Mouse (Mus musculus): ENCODE measurements around the gene Nek11. TPM values are rescaled to one million over a fixed set of nuclear protein-coding genes. Genes with fewer than 3 reads are reported as not detected.

Gene Nek11
- not detected in 2 replicates for polyA plus RNA-seq (2012)

- no peak for TF ChIP-seq GATA1 (IDR thresholded peaks at IDR 0.05; ENCODE audit: low read length)
Observed at GRCm38 (mm10) chr9:105395218-105395627, at the start of gene Nek11, which contains the start of gene Aste1. Nek11 (minus strand) TSS chr9:105395524. Aste1 (plus strand) TSS chr9:105395392.

DNA sequence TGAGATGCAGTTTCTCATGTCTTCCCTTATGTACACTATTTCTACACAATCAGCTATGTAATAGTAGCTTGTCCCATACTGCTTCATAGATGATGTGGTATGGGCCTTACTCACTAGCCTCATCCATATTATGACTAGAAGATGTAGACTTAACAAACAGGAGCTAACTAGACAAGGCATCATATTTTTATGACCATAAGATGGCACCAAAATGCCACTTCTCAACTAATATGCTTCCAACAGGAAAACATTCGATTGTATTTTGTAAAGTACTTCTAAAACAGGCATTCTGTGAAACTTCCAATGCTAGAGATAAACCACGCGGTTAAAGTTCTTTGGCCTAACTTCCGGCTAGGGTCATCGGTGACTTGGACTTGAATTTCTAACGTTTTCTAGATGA, 13.2 kb upstream of the Nek11 start:
- TF ChIP-seq GATA1 (IDR thresholded peaks at IDR 0.05; ENCODE audit: low read length), result no peak

DNA sequence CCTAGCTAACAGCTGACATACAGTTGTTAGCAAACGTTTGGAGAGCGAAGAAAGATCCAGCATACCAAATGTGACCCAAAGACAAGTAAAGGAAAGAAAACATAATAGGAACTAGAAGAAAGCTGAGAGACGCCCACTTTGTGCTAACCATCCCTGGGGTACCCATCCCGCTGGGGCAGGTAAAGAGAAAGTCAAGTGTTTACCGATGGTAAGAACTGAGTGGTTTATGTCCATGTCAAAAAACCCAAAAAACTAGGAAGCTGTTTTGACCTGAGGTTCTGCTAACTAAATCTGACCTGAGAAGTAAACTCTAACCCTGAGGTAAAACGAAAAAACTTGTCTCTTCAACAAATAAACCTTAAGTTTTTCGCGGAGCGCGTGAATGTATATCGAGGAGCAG, 604 bp downstream of the Nek11 start:
- no peak for TF ChIP-seq GATA1 (IDR thresholded peaks at IDR 0.05; ENCODE audit: low read length)

DNA sequence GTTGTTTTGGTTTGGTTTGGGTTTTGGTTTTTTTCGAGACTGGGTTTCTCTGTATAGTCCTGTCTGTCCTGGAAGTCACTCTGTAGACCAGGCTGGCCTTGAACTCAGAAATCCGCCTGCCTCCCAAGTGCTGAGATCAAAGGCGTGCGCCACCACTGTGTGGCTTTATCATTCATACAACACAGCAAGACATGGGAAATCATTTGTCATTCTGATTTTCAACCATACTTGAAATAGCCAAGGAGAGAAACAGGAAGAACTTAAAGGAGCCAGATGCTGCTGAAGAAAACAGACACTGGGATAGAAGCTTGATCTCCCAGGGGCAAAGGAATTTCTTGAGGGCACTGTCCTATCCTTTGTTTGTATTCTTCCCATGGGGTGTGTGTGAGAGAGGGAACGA, 4.7 kb downstream of the Nek11 start:
- TF ChIP-seq GATA1 (IDR thresholded peaks at IDR 0.05; ENCODE audit: low read length), result no peak

GRCm38 (mm10) chr9:105389289-105389688, 6.0 kb downstream of the Nek11 start:
- TF ChIP-seq GATA1 (IDR thresholded peaks at IDR 0.05; ENCODE audit: low read length), result no peak

DNA sequence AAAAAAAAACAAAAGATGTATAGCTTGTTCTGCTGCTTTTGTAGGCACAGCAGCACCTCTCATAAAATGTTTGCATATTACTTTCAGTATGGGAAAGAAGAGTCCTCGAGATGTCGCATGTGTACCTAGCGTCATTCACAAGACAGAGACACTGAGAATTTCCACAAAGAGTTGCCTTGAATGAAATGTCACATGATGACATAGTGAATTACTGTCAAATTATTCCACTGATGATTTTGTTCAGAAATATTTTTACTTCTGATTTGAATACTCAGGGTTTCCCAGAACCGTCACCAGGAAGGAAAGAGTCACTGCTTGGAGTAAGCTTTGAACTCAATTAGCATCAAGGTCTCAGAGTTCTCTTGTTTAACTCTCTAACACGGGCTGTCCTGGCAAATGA, 7.9 kb downstream of the Nek11 start:
- no peak for TF ChIP-seq GATA1 (IDR thresholded peaks at IDR 0.05; ENCODE audit: low read length)

DNA sequence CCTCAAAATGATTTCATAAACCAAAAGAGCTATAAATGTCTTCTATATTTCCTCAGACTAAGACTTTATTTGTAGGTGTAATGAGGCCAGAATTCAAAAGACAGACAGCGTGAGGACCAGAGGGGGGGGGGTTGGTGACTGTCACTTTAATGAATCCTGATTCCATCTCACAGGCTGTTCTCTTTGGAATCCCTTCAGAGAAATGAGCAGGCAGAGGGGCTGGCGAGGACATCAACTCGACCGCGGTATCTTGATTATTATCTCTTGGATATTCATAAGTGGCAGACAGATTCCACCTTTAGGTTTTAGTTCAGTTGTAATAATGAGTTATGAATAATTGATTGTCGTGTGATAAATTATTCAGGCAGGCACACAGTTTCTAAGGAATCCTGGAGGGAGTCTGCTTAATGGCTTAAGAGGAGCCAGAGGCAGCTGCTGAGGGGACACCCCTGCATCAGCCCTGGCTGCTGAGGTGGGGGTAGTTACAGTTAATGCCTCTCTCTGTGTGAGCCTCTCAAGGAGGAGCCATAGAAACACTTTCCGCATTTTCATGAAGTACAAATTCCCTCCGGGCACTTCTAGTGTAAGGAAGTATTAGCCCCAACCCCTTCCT, 15.7 kb downstream of the Nek11 start:
- TF ChIP-seq GATA1 (IDR thresholded peaks at IDR 0.05; ENCODE audit: low read length), result no peak

GRCm38 (mm10) chr9:105377622-105378021, 17.7 kb downstream of the Nek11 start:
- TF ChIP-seq GATA1 (IDR thresholded peaks at IDR 0.05; ENCODE audit: low read length), result no peak

DNA sequence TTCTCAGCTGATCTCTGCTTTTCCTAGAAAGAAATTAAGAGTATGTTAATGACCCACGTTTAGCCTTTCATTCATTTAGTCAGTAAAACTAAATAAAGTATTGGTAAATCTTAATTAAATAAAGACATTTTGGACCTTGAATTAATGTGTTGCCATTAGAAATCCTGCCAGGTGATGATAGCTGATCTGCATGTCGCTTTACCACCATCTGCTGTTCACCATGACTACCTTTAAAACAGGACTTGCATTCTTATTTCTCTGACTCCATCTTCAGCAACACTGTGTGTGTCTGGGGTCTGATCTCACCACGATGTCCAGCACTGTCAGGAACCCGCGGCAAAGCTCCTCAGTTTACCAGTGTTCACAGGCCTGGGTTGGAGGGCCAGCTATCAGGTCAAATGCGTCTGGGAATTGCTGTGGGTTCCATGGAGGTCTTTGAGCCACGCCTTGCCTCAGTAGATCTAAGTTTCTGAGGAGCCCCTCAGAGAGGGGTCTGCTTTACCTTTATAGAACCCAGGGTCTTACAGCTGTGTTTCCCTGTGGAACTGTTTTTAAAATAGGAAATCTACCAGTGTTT, 18.3 kb downstream of the Nek11 start:
- TF ChIP-seq GATA1 (IDR thresholded peaks at IDR 0.05; ENCODE audit: low read length), result no peak

DNA sequence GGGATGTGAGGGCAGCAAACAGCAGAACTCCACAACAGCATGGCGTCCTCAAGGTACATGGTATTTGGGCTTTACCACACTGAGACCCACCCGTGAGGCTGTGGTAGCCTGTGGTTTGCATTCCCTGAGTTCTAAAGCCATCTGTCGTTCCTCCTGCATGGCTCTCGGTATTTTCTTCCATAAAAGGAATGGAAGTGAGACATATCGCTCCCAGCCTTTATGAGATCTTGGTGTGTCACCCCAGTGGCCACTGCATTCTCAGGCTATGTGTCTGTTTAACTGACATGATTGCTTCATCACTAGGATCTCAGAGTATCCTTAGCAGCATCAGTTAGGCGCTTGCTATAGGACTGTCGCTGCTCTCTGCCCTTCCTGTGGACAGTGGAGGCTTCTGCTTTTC, 18.9 kb downstream of the Nek11 start:
- TF ChIP-seq GATA1 (IDR thresholded peaks at IDR 0.05; ENCODE audit: low read length), result no peak

GRCm38 (mm10) chr9:105374361-105374760, 21.0 kb downstream of the Nek11 start:
- TF ChIP-seq GATA1 (IDR thresholded peaks at IDR 0.05; ENCODE audit: low read length), result no peak

DNA sequence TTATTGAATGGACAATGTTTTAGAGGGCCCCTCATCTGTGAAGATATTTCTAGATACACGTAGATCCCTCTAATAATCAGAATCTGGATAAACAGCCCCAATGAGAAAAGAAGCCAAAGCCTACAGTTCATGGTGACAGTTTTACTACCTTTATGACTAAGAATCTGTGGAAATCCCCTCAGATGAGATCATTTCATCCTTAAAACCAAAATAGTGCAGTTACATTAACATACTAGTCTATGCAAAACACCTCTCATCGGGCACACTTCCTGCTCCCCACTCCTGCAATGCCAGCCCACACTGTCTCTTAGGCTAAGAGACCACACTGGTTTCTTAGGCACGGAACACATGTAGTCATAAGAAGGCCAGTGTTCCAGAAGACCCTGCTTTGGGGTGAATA, 26.7 kb downstream of the Nek11 start:
- no peak for TF ChIP-seq GATA1 (IDR thresholded peaks at IDR 0.05; ENCODE audit: low read length)

DNA sequence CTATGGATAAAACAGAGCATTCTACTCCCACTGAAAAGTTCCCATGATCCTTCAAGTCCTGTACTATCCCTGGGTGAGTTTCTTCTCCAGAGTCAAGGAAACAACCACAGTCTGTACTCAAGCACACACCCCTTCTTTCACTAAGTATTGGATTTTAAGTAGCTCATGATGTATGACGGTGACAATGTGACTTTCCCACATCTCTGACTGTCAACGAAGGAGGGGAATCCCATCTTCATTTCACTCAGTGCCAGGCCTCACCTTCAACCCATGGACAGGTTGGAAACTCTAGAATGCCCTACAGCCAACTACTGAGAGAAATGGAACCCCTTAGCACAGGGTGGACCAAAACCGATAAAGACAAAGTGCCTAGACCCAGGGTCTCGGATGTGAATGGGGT, 29.1 kb downstream of the Nek11 start:
- no peak for TF ChIP-seq GATA1 (IDR thresholded peaks at IDR 0.05; ENCODE audit: low read length)

GRCm38 (mm10) chr9:105363520-105364231, 31.6 kb downstream of the Nek11 start:
- TF ChIP-seq GATA1 (IDR thresholded peaks at IDR 0.05; ENCODE audit: low read length), result no peak

DNA sequence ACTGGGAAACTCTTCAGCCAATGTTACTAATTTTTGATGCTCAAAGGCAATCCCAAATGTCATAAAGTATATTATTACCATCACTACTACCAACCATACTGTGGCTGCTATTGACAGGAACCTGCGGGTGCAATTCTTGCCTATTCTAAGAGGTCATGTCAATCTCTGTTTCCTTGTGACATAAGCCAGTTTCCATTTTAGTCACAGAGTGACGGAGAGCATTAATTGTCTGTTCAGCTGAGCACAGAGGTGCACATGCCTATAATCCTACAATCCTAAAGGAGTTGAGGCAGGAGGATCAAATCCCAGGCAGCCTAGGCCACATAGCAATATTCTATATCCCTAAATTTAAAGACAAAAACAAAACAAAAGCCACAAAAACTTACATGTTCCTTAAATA, 33.1 kb downstream of the Nek11 start:
- no peak for TF ChIP-seq GATA1 (IDR thresholded peaks at IDR 0.05; ENCODE audit: low read length)

DNA sequence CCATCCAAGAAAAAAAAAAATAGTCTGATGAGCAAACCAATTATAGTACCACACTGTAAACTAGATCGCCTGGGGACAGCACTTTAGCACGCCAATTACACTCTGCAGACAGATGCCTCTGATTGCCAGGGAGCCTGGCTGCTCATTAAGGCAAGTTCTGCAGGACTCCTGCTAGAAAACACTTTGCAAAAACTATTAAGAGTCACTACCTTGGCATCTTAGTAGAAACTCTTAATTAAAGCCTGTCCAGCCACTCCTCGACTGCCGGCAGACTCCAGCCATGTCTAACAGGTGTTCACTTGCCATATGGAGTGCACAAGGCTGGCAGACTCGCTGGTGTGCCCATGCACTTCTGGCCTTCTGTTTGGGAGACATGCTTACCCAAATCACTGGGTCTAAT, 46.3 kb downstream of the Nek11 start:
- no peak for TF ChIP-seq GATA1 (IDR thresholded peaks at IDR 0.05; ENCODE audit: low read length)
